Mouse (Mus musculus): ENCODE measurements at regions not wholly inside any gene's neighbourhood (a gene's known extent, or its start where the extent isn't known, plus 50 kb on each side); places are given as distances from the start of the nearest gene placed in this dataset.

DNA sequence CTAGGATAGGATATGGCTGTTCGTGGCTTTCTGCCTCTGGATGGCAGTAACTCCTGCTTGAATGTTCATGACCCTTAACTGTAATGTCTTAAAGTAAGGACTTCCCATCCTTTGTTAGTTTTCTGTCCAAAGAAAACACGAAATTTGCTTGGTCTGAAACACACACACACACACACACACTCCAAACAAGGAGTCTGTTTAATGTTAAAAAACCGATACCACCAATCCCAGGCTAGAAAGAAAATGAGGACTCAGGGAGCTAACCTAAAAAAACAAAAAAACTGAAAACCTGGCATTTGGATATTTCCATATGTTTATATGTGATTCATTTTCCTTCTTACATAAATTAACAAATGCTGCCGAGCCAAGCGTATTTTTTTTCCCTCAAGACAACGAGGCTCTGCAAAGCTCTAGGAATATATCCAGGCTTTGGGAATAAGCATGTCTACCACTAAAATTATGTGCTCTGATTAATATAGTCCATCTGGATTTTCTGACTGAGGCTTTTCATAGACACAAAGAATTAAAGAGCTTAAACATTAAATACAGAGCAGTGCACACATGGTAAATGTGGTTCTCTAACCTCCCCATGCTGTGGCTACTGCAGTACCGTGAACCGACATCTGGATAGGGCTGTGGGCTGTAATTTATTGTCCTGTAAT lies 372.0 kb upstream of the Nr5a2 start:
- in situ Hi-C loops (cut with MboI, MseI), result no loop called here

DNA sequence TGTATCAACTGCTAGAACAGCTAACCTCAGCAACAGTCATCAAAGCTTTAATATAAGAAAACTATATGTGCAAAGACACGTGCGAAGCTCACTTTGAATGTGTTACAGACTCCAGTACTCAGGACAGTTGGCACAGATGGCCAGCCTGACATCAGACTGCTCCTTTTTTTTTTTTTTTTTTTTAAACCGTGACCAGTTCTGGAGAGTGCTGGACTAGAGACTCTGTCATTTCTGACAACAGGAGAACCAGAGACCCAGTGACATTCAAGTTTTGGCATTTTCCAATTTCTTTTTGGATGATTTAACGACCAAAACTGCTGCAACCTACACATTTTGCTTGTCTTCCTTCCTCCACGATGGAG lies 371.5 kb upstream of the Nr5a2 start:
- in situ Hi-C loops (cut with MboI, MseI), result no loop called here

DNA sequence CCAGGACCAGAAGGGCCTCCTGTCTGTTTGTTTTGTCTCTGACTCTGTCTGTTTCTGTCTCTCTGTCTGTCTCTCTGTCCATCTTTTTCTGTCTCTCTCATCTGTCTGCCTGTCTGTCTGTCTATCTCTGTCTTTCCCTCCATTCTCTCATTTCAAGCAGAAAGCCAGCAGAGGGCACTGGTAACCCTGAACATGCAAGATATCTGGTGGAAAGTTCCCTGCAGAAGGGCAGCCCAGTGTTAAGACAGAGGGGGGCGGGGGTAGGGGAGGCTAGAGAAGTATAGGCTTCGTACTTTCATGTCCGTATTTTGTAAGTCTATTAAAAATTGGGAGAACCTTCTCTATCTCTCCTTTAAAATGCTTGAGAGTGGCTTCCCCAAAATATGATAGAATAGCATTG lies 370.4 kb upstream of the Nr5a2 start:
- in situ Hi-C loops (cut with MboI, MseI), result no loop called here

DNA sequence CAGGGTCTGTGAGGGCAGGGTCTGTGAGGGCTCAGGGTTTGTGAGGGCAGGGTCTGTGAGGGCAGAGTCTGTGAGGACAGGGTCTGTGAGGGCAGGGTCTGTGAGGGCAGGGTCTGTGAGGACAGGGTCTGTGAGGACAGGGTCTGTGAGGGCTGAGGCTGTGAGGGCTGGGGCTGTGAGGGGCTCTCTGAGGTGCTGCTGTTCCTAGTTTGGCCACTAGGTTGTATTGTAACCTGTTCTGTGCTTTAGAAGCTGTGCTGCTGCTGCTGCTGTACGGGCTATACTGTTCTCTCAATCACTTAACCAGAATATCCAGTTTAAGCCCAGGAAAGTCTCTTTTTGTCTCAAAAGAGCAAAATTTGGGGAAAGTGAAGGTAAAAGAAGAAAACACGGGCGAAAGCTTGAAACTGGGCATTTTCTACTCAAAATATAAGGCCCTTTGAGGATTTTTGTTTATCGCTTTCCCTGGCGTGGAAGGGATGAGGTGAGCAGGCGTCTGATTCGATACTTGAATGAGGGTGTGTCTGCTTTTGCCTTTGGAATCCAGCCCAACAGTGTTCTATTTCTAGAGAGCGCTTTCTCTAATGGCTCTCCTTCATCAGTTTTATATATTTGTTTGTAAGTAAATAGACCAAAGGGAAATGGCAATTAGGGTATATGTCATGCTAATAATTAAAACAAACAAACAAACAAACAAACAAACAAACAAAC lies 363.8 kb upstream of the Nr5a2 start:
- in situ Hi-C loops (cut with MboI, MseI), result no loop called here

DNA sequence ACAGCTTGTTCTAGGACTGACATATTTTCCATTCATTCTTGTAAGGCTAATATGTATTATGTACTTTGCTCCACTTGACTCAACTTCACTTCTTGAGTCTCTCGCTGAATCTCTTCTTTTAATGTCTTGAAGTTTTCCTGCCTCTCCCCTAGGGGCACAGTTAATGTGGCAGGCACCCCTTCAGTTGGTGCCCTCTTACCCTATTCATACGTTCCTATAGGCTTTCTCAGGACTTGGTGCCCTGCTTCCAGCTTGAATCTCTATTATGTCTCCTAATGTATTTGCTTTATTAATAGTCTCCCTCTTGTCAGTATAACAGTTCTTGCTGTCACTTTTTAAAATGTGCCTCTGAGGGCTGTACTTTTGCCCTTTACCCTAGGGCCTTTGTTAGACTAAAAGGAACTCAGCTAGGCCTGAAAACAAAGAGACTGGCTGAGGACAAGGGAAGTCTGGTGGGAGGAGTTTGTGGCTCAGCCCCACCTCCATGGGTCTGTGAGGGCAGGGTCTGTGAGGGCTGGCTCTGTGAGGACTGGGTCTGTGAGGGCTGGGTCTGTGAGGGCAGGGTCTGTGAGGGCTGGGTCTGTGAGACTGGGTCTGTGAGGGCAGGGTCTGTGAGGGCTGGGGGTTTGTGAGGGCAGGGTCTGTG lies 362.9 kb upstream of the Nr5a2 start:
- in situ Hi-C loops (cut with MboI, MseI), result no loop called here

DNA sequence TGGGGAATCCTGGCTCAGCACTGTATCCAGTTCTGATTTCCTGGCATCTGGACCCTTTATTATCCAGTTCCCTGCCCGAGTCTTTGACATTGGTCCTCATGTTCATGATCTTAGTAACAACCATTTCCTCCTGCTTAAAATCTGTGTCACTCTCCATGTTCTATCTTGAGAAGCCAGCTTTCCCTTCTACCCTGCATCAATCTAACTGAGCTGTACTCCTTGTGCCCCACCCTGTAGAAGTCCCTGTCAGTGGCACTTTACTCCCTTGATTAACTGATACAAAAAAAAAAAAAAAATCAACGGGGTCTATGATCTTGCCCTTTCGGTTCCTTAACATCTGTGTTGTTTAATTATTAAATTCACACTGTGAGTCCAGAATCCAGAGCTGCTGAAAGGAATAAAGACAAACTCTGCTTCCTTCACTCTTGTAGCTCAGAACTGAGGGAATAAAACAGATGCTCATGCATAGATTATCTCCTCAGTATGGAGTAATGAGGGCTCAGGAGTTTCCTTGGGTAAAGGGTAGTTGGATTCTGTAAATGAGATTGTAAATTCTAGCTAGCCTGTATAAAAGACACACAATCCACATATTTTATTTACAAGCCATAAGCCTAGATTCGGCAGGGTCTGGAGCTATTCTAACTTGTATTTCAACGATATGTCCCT lies 342.6 kb upstream of the Nr5a2 start:
- in situ Hi-C loops (cut with MboI, MseI), result no loop called here

DNA sequence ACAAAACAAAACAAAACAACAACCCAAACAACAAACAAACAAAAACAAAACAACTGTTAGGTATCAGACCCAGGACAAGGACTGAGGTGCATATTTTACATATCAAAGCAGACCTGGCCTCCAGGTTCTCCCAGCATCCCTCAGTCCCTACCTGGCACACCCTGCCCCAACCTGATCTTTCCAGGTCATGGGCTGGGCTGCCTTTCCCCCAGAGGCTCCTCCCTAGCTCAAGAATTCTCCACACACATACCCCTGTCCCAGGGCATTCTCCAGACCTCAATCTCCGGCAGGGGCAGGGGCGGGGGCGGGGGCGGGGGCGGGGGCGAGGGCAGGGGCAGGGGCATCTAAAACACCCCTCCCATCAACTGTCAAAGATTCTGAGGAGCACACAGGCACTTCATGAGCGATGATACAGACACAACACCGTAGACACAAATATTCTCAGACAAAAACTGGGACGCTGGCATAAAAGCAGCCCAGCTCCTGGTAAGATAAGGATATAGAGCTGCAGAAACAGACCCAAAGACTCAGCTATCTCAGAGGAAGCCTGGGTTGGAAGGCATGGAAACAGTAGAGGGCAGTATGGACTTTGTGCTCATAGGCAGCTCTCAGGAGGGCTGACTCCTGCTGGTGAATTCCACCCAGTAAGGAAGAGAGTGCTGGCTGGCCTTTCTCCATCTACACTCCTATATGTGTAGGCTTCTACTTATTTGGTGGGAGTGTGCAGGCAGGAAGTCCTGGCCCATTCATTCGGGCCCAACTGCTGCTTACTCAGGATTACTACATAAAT lies 337.7 kb upstream of the Nr5a2 start:
- in situ Hi-C loops (cut with MboI, MseI), result no loop called here

DNA sequence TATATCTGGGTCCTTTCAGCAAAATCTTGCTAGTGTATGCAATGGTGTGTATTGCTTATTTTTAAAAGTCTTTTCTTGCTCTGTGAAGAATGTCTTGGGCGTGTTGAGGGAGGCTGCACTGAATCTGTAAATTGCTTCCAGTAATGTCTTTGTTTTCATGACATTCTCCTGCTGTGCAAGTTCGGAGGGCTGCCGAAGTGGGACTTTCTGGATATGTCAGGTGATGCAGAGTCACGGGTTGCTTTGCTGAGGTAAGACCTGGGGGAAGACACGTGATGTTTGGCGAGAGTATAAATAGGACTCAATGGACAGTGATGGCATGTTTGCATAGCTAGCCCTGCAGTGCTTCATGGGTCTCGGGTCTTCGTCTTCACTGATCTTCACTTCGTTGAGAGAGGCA lies 329.2 kb upstream of the Nr5a2 start:
- in situ Hi-C loops (cut with MboI, MseI), result no loop called here

DNA sequence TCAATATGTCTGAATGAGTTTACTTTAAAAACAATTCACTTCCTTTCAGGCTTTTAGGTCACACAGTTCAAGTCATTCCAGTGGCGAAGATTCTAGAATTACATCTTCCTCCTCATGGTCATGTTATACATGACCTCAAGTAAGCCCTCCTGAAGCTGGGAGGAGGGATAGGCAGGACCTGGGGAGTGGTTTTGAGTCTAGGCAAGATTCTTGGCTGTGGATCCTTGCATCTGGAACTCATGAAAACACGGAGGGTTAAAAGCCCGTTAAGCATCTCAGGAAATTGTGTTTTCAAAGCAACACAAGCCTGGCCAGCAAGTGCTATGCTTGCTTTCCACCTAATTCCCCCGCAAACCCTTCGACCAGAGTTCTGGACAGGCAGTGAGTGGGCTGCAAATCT lies 323.0 kb upstream of the Nr5a2 start:
- in situ Hi-C loops (cut with MboI, MseI), result no loop called here

DNA sequence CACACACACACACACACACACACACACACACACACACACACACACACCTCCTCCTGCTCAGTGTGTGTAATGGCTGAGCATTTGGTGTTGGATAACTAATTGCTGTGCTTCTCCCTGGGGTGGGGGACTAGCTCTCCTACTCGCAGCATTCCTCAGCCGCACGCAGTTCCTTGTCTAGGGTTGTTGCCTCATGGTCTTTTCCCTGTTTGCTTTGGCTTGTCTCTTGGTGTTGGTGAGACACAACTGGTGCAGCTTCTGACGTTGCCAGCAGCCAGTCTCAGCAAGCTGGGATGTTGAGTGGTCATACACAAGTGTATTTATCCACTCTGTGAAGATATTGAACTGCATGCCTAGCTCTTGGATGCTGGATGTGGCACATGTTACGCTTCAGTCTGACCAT lies 322.2 kb upstream of the Nr5a2 start:
- in situ Hi-C loops (cut with MboI, MseI), result no loop called here

DNA sequence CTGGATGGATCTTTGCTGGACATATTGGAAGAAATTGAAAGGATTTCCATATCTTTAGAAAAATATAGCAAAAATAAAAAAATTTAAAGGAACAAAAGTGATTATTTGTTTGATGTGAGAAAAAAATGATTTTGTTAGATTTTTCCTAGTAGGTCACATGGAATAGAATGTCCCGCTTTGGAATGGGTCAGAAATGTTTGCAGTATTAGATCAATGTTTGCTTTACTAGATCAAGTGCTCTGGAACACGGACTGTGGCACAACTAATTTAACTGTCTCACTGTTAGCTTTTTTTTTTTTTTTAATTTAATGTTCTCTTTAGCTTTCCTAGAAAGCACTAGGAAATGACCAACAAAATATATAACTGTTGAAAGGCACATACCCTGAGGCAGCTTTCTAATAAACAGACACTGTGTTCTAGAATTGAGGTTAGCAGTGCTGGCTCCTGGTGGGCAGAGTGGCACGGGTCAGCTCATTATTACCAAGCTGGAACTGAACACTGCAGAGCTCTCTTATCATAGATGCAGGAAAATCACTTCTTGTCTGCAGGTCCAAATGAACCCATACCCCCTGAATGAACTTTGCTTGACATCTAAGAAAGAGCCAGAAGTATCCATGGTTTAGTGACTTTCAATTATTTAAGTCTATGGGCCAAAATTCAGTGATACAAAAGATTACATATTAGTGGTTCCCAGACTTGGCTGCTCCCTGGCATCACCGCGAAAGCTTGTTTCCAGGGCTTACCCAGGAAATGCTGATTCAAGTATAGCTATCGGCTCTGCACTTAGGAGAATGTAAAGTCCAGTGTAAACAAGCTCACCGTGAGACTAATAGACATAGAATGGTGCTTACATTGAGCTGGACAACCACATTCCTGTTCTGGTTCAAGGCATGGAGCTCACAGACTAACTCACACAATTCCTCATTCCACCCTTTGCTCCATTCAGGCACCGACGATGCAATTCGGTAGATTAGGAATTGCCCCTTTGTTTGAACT lies 320.4 kb upstream of the Nr5a2 start:
- in situ Hi-C loops (cut with MboI, MseI), result no loop called here

DNA sequence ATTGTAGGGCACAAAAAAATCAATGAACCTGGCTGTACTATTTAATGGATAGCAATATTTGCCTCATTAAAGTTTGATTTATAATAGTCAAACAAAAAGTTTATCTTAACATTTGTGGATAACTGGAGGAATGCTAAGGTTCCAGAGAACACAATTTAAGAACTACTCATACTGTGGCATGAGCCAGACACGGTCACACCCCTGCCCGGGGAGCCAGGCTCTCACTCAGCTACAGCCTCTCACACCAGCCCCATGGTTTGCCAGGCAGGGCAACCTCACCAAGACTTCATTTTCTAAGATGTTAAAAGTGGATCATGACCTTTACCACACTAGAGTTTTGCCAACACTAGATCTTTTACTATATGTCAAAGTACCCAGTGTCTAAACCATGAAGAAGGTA lies 319.7 kb upstream of the Nr5a2 start:
- in situ Hi-C loops (cut with MboI, MseI), result no loop called here

DNA sequence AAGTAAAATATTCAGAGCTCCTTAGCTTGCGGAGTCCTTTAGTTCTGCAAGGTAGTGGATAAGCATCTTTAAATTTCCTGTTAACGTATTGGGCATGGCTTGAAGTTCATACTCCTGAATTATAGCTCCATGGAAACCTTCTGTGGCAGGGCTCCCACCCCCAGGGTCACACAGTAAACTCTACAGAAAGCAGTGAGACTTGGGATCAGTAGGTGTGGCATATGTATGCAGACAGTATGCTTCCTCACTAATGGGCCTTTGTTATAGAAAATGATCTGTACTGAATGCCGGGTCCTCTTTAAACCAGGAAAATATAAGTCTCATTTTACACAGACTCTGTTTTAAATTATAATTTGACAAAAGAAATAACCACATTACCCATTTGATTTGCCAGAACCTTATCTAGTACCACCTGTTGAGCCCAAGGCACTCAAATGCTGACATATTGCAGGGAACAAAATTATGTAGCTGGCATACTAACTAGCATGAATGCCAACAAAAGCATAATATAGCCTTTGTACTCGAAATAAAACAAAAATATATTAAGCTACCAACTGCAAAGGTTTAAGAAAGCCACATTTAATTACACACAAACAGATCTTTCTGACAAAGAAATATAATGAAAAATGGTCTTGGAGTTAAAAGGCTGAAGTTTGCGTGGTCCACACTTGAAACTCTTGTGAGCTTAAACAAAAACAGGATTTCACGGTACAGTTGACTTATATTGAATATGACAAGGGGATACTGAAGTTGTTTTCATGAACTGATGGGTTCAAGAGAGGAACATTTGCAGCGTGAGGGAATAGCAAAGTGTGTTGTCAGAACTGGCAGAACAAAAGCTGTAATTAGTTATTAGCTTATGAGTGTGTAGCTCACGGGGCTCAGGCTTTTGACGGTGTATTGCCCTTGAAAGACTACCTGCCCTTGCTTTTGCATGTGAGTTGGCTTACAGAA lies 310.7 kb upstream of the Nr5a2 start:
- in situ Hi-C loops (cut with MboI, MseI), result no loop called here

DNA sequence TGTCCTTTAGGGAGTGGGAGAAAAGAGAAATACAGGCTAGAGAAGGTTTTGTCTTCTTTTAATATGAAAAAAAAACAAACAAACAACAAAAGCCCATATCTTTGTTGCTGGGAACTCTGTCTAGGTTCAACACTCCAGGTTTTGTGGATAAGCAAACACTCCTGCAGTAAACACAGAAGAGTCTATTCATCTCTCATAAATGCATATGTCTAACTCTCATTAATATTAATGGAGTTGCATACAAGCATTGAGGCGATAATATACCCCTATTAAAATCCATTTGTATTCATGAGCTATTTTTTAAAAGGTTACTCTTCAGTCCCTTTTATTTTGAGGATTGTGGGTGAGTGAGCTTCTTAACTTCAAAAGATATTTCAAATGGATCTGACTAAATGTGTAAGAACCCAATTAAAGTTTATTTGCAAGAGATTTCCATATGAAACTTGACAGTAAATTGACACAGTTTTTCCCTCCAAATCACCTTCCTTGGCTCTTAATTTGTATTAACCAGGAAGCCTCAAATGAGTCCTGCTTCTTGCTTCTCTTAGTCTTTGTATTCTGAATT lies 302.6 kb upstream of the Nr5a2 start:
- in situ Hi-C loops (cut with MboI, MseI), result no loop called here

DNA sequence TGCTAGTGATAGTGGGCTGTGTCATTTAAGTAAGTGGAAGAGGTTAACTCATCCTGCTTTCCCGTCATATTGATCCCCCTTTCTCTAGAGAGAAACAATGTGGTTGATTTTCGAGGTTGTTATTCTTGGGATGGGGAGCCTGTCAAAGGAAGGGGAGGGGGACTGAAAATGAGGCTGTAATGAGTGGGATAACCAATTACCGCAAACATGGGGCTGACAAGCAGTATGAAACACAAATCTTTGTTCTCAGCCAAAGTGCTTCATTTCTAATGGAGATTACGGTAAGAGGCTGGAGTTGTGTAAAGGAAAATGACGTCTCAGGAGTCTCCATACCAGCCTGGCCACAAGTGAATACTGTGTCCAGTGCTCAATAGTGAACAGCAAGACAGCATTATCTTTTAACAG lies 301.9 kb upstream of the Nr5a2 start:
- in situ Hi-C loops (cut with MboI, MseI), result no loop called here

DNA sequence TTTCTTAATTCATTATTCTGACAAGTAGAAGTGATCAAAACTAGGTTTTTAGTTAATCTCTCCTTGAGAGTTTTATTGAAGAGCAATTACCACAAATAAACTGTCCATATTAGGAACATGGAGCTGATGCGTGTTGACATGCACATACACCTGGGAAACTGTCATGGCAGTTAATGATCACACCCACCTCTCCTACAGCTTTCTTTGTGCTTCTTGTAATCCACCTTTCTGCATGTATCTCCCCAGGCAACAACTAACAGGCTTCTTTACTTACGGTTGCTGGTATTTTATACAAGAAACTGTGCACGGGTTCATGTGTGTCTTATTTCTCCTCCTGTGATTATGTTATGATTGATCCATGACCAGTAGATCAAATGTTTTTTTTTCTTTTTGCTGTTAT lies 296.0 kb upstream of the Nr5a2 start:
- in situ Hi-C loops (cut with MboI, MseI), result no loop called here

DNA sequence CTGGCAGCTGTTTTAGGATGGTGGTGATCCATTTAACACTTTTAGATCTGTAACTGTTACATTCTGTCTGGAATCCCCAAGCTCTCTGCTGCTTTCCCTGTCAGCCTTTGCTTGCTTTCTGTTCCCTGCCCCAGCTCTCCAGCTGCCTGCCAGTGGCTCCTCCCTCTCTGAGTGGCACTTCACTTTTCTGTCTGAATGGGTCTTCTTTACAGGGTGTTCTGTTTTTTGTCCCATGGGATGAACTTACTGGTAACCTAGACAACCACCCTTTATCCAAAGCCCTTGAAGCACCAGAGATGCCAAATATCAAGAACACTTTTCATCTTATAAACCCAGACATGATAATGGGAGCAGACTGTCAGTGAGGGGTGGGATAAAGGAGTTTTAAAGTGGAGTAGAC lies 294.8 kb upstream of the Nr5a2 start:
- in situ Hi-C loops (cut with MboI, MseI), result no loop called here

DNA sequence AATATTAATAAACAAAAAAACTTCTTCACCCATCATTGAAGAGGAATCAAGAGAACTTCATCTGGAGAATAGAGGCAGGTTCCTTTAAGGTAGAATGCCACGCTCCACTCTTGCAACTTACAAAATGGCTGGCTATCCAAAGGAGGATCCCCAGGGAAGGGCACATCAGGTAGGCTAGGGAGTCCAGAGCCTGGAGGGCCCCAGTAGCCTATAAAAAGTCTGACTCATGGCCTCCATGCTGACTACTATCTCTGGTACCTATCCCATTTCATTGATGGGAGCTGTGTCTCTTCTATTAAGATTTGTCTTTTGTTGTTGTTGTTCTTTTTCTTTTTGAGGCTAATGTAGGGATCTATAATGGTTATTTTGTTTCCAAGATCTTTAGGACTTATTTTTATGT lies 294.4 kb upstream of the Nr5a2 start:
- in situ Hi-C loops (cut with MboI, MseI), result no loop called here

DNA sequence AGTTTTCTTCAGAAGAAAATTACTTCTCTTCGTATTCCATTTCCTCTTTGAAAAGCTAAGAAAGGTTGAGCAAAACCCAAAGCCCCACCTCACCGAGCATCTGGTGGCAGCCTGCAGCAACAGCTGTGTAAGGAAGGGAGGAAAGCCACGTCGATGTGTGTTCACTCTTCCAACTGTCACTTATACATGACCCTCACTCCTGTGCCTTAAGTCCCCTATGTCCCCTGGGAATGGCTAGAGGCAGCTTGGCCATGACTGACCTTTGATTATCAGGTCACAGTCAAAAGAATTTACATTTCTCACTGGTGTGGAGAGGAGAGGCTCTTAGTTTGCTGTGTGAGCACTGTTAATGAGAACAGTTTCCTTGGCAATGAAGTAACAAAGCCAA lies 266.8 kb upstream of the Nr5a2 start:
- in situ Hi-C loops (cut with MboI, MseI), result no loop called here
